In the genomic region with DNA sequence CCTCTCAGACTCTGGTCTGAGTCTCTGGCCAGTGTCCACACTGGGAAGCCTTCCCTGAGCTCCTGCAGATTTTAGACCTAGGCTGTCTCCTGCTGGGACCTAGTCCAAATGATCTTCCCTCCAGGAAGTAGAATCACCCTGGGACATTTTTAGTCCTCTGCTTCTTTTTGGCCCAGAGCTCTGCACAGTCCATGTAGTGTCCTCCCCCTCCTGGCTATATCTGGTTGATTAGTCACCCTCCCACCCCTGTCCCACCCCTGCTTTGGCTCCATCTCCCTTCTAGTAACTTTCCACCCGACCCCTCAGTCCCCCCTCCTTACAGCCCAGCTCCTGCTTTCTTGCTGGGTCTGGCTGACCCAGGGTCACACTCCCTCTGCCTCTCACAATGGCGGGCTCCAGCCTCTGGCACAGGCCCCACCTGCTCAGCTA, we compare ENCODE assay signal across 8 mouse cellular contexts. TPM values are rescaled to one million over a fixed set of nuclear protein-coding genes. Genes with fewer than 3 reads are reported as not detected.
DNase-seq lines count a peak whose midpoint lies in the region; ATAC-seq lines count a peak whose summit lies in the region.

No protein-coding gene starts in this region.

- peak; percentile 63 for DNase-seq in adrenal gland, adult 2 months
- DNase-seq in adrenal gland, postnatal 4 days (ENCODE audit: low spot score in 2 of 2), result no peak
- DNase-seq in adipocyte (ENCODE audit: low spot score), result peak; percentile 57
- DNase-seq in limb, embryonic 10.5 days (ENCODE audit: low spot score), result no peak
- DNase-seq in right cerebral cortex, postnatal 10 days (ENCODE audit: low spot score in 2 of 2), result no peak
- no peak for DNase-seq in urinary bladder, postnatal 10 days (ENCODE audit: low spot score)

- H3K36me3 ChIP-seq in heart, embryonic 11.5 days (ENCODE audit: control insufficient read depth, insufficient read depth, low read length), result no peaks in the 10 kb centered on the region
- no peaks in the 10 kb centered on the region for H3K36me3 ChIP-seq in limb, embryonic 10.5 days

- no peak overlapping the region for H3K4me3 ChIP-seq in heart, embryonic 11.5 days (ENCODE audit: low read depth, low read length)
- H3K4me3 ChIP-seq in limb, embryonic 10.5 days, result no peak overlapping the region

- 15% methylated on average over 2 of the region's 2 CpGs for whole genome bisulfite sequencing in heart, embryonic 11.5 days (ENCODE audit: insufficient replicate concordance)
- 12% methylated on average over 2 of the region's 2 CpGs for WGBS in limb, embryonic 10.5 days

- 0 out of 2 replicates have a peak, but pooled peaks have one; percentile 37 for ATAC-seq in heart, embryonic 11.5 days (replicated peaks; ENCODE audit: insufficient number of reproducible peaks, low FRiP score, low TSS enrichment)
- no peak for ATAC-seq in megakaryocyte progenitor cell, adult 5-6 weeks (replicated peaks; ENCODE audit: poor library complexity)

- peaks cover 22% of the 10 kb centered on the region for H3K4me1 ChIP-seq in heart, embryonic 11.5 days (ENCODE audit: control insufficient read depth, insufficient read depth, low read length)
- peaks cover 66% of the 10 kb centered on the region for H3K4me1 ChIP-seq in limb, embryonic 10.5 days

- H3K4me2 ChIP-seq in heart, embryonic 11.5 days, result no peak overlapping the region

- peaks cover 3% of the 10 kb centered on the region; the same call in 1 of the 2 replicates for H3K9me3 ChIP-seq in heart, embryonic 11.5 days (replicated peaks; ENCODE audit: control insufficient read depth, low read length)
- no peaks in the 10 kb centered on the region for H3K9me3 ChIP-seq in limb, embryonic 10.5 days (replicated peaks)

- no peaks in the 10 kb centered on the region for H3K27me3 ChIP-seq in heart, embryonic 11.5 days (ENCODE audit: control insufficient read depth, insufficient read depth, low read length)
- H3K27me3 ChIP-seq in limb, embryonic 10.5 days (ENCODE audit: low read depth, poor library complexity, severe bottlenecking), result no peaks in the 10 kb centered on the region

- H3K9ac ChIP-seq in heart, embryonic 11.5 days (ENCODE audit: low read depth, low read length), result no peak overlapping the region

- H3K27ac ChIP-seq in heart, embryonic 11.5 days (ENCODE audit: low read depth, low read length), result peak overlapping the region; percentile 29; the same call in 1 of the 2 replicates
- H3K27ac ChIP-seq in limb, embryonic 10.5 days, result peak overlapping the region; percentile 62

RNA-seq across cellular contexts. Expression of gene Slc28a1, which starts 18.3 kb away (rescaled TPM):
- total RNA-seq in adrenal gland, adult 2 months (2021), result under 1 TPM in 1 of 2 experiments, not detected in 1; 0.10 TPM
- polyA plus RNA-seq in adrenal gland, adult 2 months (2012; rRNA removed), result 0.03 TPM in 1 of 2 replicates, not detected in the other
- total RNA-seq in adrenal gland, postnatal 4 days (2021), result under 1 TPM; 0.56 TPM
- polyA plus RNA-seq in heart, embryonic 11.5 days (2014; fragmentation: Nextera tagmentation; extraction: Ambion mirVana), result 0.07 and 0.14 TPM in 2 replicates
- polyA plus RNA-seq in limb, embryonic 10.5 days (2016; fragmentation: Nextera tagmentation; extraction: Ambion mirVana), result 0.09 TPM in 1 of 2 replicates, not detected in the other
- not detected in 2 replicates for total RNA-seq in megakaryocyte progenitor cell, adult 5-6 weeks (2015)
- not detected in 2 replicates for total RNA-seq in megakaryocyte progenitor cell, adult 5-6 weeks (2017)

Comparison
In these comparisons a context has a peak if more than half of its experiments do, and no peak if none do; other contexts are left out.
1. DNase-seq: peak in adrenal gland, adult 2 months (single experiment) and adipocyte (single experiment); none in adrenal gland, postnatal 4 days (0 of 2), limb, embryonic 10.5 days (single experiment), right cerebral cortex, postnatal 10 days (0 of 2) and urinary bladder, postnatal 10 days (single experiment).